Mouse (Mus musculus): ENCODE data around the gene Gm37240.

GRCm38 (mm10) chr3:85338755-85339095 is 548.6 kb downstream of the Gm37240 start:
- TF ChIP-seq CTCF (IDR thresholded peaks at IDR 0.05; ENCODE audit: low read depth) (no peak), EP300 (optimal IDR thresholded peaks at IDR 0.05) (no peak)
